Mouse (Mus musculus) forebrain, embryonic 13.5 days (tissue): Measurements from ENCODE around the gene Rad17. TPM values are rescaled to one million over a fixed set of nuclear protein-coding genes. Genes with fewer than 3 reads are reported as not detected.

Experiments
- ATAC-seq: fragments of 200-750 bp; cut with Nextera tagmentation; 2 replicates; pipeline ENCODE4 v1.8.0; 2017
- H3K27ac ChIP-seq: fragments of 300-500 bp; sonication (generic); 2 replicates; pipeline ENCODE4 v1.5.1; 2015; ENCODE audit warnings: inconsistent platforms, mild to moderate bottlenecking, moderate library complexity
- H3K27me3 ChIP-seq: fragments of 300-500 bp; sonication (generic); 2 replicates; pipeline ENCODE4 v1.6.1; 2015; ENCODE audit warnings: mild to moderate bottlenecking, inconsistent platforms
- H3K36me3 ChIP-seq: fragments of 300-500 bp; sonication (generic); 2 replicates; pipeline ENCODE4 v1.6.1; 2015; ENCODE audit warnings: mild to moderate bottlenecking, inconsistent platforms; ENCODE audit not compliant: poor library complexity, severe bottlenecking
- H3K4me1 ChIP-seq: fragments of 300-500 bp; sonication (generic); 2 replicates; pipeline ENCODE4 v1.6.1; 2015; ENCODE audit warnings: inconsistent platforms
- H3K4me2 ChIP-seq: fragments of 300-500 bp; sonication (generic); 2 replicates; pipeline ENCODE4 v1.6.1; 2015; ENCODE audit warnings: inconsistent platforms, mild to moderate bottlenecking, moderate library complexity
- H3K4me3 ChIP-seq: fragments of 300-500 bp; sonication (generic); 2 replicates; pipeline ENCODE4 v1.5.1; 2015; ENCODE audit warnings: mild to moderate bottlenecking, inconsistent platforms
- H3K9ac ChIP-seq: fragments of 300-500 bp; sonication (generic); 2 replicates; pipeline ENCODE4 v1.6.1; 2015; ENCODE audit warnings: mild to moderate bottlenecking, inconsistent platforms
- H3K9me3 ChIP-seq: fragments of 300-500 bp; sonication (generic); replicated peaks from 2 replicates; pipeline ENCODE4 v1.6.1; 2016; ENCODE audit warnings: inconsistent platforms
- WGBS: fragments of 180-500 bp; shearing (Covaris S2); methylation state at CpG from one replicate; pipeline ENCODE4 v1.1.7; 2015; 5-methylcytosine and 5-hydroxymethylcytosine counted together
- polyA plus RNA-seq: library from polyadenylated mRNA; unstranded; fragments of >200 nt; fragmentation: Nextera tagmentation; extraction: Ambion mirVana; gene quantifications from 2 replicates; pipeline ENCODE4 v1.2.1, GENCODE M21; 2015

Rad17 gene
- polyA plus RNA-seq, 1 experiment from 2014 or later, result 24.4 TPM

DNA sequence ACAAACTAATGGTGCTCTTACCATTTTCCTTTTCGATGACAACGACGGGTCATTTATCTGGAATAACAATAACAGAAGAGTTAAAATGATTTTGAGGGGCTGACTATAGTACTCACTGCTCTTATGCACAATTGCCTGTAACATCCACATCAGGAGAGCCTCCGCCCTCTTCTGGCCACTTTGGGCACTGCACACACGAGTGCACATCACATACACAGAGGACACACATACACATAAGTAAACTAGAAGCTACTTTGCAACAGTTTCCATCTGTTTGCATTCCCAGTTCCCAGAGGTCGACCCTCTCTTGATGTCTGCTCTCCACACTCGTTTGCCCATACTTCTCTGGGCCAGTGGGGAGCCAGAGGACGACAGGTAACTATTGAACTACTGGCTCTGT is 43.1 kb downstream of the Rad17 start:
- no peak overlapping the region for H3K27ac ChIP-seq
- H3K4me3 ChIP-seq, result no peak overlapping the region
- no peak for ATAC-seq
- H3K9ac ChIP-seq, result no peak overlapping the region
- 90% methylated on average over 8 of the region's 8 CpGs for WGBS
- no peaks in the 10 kb centered on the region for H3K4me1 ChIP-seq
- no peak overlapping the region for H3K4me2 ChIP-seq
- 0 out of 2 replicates have a peak, but pooled peaks cover 3% of the 10 kb centered on the region for H3K36me3 ChIP-seq
- no peaks in the 10 kb centered on the region for H3K9me3 ChIP-seq
- H3K27me3 ChIP-seq, result no peaks in the 10 kb centered on the region

- no peak for ATAC-seq
- 73% methylated on average over 1 of the region's 1 CpGs for WGBS
- no peak overlapping the region for H3K9ac ChIP-seq
- H3K9me3 ChIP-seq, result no peaks in the 10 kb centered on the region
- no peak overlapping the region for H3K4me2 ChIP-seq
- H3K36me3 ChIP-seq, result no peaks in the 10 kb centered on the region
- no peaks in the 10 kb centered on the region for H3K27me3 ChIP-seq
- H3K27ac ChIP-seq, result no peak overlapping the region
- no peak overlapping the region for H3K4me3 ChIP-seq
- H3K4me1 ChIP-seq, result no peaks in the 10 kb centered on the region
Observed at GRCm38 (mm10) chr13:100605845-100606244, 45.0 kb downstream of the Rad17 start.

DNA sequence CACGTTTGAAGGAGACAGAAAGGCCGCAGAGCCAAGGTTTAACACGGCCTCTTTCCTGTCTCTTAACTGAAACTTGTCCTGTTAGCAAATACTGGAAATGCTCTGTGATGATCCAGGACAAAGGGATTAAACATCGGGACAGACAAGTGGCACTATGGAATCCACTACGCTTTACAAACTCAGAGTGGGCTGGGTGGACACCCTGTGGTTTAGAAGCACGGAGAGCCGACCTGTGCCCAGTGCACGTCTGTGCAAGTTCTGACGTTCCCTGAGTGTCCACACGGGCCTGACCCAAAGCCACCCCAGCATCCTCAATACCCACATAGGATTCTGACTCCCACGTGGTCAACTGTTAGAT is 47.1 kb downstream of the Rad17 start:
- Histone ChIP-seq H3K4me2 (no peak overlapping the region), H3K27me3 (no peaks in the 10 kb centered on the region), H3K36me3 (no peaks in the 10 kb centered on the region), H3K27ac (no peak overlapping the region), H3K4me3 (no peak overlapping the region), H3K9me3 (no peaks in the 10 kb centered on the region), H3K9ac (no peak overlapping the region), H3K4me1 (no peaks in the 10 kb centered on the region)
- WGBS, result 92% methylated on average over 11 of the region's 11 CpGs
- no peak for ATAC-seq

DNA sequence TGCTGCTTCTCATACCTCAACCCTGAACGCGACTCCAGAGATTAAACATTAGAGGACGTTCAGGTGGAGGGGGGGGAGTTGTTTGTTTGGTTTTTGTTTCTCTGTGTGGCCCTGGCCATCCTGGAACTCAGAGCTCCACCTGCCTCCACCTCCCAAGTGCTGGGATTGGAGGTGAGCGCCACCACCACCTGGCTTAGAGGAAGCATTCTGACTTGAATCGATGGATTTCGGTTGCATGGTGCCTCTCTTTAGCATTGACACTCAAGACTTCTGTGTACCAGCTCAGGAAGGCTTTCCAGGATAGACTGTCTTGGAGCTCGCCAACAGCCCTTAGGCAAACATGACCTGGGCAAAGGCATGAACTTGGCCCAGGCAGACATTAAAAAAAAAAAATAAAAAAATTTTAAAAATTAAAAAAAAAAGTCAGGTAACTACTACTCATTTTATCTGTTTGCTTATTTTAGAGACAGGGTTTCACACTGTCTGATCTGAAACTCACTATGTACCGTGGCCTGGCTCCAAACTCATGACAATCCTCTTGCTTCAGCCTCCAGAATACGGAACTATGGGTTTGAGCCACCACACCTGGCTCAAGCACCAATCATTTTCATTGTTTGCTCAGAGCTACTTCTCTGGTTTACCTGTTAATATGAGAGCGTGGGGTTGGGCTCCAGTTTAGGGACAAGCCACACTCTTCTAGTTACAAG is 47.7 kb downstream of the Rad17 start:
- no peak overlapping the region for H3K27ac ChIP-seq
- no peaks in the 10 kb centered on the region for H3K36me3 ChIP-seq
- H3K4me2 ChIP-seq, result no peak overlapping the region
- H3K27me3 ChIP-seq, result no peaks in the 10 kb centered on the region
- no peaks in the 10 kb centered on the region for H3K9me3 ChIP-seq
- no peak for ATAC-seq
- no peaks in the 10 kb centered on the region for H3K4me1 ChIP-seq
- WGBS, result 89% methylated on average over 10 of the region's 10 CpGs
- H3K4me3 ChIP-seq, result no peak overlapping the region
- no peak overlapping the region for H3K9ac ChIP-seq

DNA sequence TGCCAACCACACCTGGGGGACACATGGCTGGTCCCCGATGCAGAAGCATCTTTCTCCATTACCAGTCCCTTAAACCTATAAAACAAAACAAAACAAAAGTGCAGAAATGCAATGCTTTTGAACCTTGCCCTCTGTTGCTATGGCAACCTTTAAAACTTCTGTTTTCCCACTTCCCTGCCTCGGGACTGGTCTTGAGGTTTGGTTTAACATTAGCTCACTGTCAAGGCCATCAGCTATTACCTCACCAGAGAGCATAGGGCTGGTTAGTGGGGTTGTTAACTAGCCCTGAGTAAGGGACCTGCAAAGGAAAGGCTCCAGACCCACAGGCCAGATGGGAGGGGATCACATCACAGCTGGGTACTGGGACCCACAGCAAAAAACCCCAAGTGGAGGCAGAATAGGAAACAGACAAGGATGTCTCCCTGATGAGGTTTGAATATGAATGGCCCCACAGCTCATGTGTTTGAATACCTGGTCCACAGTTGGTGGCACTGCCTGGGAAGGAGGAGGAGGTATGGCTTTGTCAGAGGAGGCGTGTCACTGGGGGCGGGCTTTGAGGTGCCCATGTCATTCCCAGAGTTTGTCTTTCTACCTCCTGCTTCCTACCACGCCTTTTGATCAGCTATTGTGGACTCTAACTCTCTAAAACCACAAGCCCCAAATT is 48.5 kb downstream of the Rad17 start:
- WGBS, result 63% methylated on average over 5 of the region's 5 CpGs
- H3K9ac ChIP-seq, result no peak overlapping the region
- H3K36me3 ChIP-seq, result no peaks in the 10 kb centered on the region
- H3K27ac ChIP-seq, result no peak overlapping the region
- no peak for ATAC-seq
- H3K4me2 ChIP-seq, result no peak overlapping the region
- no peaks in the 10 kb centered on the region for H3K4me1 ChIP-seq
- H3K4me3 ChIP-seq, result no peak overlapping the region
- H3K27me3 ChIP-seq, result no peaks in the 10 kb centered on the region
- H3K9me3 ChIP-seq, result no peaks in the 10 kb centered on the region

GRCm38 (mm10) chr13:100601034-100601433 is 49.8 kb downstream of the Rad17 start:
- ATAC-seq, result no peak
- H3K9me3 ChIP-seq, result no peaks in the 10 kb centered on the region
- no peak overlapping the region for H3K27ac ChIP-seq
- H3K36me3 ChIP-seq, result no peaks in the 10 kb centered on the region
- no peak overlapping the region for H3K4me3 ChIP-seq
- 76% methylated on average over 8 of the region's 8 CpGs for WGBS
- no peak overlapping the region for H3K4me2 ChIP-seq
- no peaks in the 10 kb centered on the region for H3K27me3 ChIP-seq
- H3K4me1 ChIP-seq, result no peaks in the 10 kb centered on the region
- no peak overlapping the region for H3K9ac ChIP-seq

DNA sequence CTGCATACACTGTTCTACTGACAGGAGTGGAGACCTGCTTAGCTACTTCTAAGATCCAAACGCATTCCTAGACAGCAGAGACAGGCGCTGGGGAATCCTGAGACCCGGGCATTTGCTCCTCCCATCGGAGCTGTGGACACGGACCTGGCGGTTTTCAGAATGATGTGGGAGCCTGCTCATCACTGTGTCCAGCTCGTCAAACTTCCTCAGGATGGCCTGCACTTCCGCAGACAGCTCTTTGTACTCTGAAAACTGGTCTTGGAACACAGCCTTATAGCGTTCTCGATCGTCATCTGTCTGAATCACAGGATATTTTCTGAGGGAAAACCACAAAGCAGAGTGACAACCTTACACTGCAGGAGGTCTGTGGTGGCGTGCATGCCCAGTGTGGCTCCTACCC is 50.5 kb downstream of the Rad17 start:
- H3K4me2 ChIP-seq, result no peak overlapping the region
- H3K27me3 ChIP-seq, result no peaks in the 10 kb centered on the region
- H3K9me3 ChIP-seq, result no peaks in the 10 kb centered on the region
- H3K4me3 ChIP-seq, result no peak overlapping the region
- H3K9ac ChIP-seq, result no peak overlapping the region
- H3K36me3 ChIP-seq, result no peaks in the 10 kb centered on the region
- no peak for ATAC-seq
- 83% methylated on average over 12 of the region's 12 CpGs for WGBS
- H3K4me1 ChIP-seq, result no peaks in the 10 kb centered on the region
- H3K27ac ChIP-seq, result no peak overlapping the region

GRCm38 (mm10) chr13:100597284-100597683 is 53.6 kb downstream of the Rad17 start:
- H3K4me1 ChIP-seq, result no peaks in the 10 kb centered on the region
- no peaks in the 10 kb centered on the region for H3K36me3 ChIP-seq
- WGBS, result 84% methylated on average over 9 of the region's 9 CpGs
- H3K4me3 ChIP-seq, result no peak overlapping the region
- no peak for ATAC-seq
- no peaks in the 10 kb centered on the region for H3K9me3 ChIP-seq
- no peak overlapping the region for H3K27ac ChIP-seq
- no peak overlapping the region for H3K4me2 ChIP-seq
- no peaks in the 10 kb centered on the region for H3K27me3 ChIP-seq
- no peak overlapping the region for H3K9ac ChIP-seq

- no peaks in the 10 kb centered on the region for H3K4me1 ChIP-seq
- no peak overlapping the region for H3K27ac ChIP-seq
- no peak overlapping the region for H3K4me2 ChIP-seq
- no peak for ATAC-seq
- H3K9ac ChIP-seq, result no peak overlapping the region
- 90% methylated on average over 3 of the region's 3 CpGs for WGBS
- H3K9me3 ChIP-seq, result no peaks in the 10 kb centered on the region
- no peak overlapping the region for H3K4me3 ChIP-seq
- no peaks in the 10 kb centered on the region for H3K36me3 ChIP-seq
- H3K27me3 ChIP-seq, result no peaks in the 10 kb centered on the region
Observed at GRCm38 (mm10) chr13:100595552-100595885, 55.3 kb downstream of the Rad17 start.

GRCm38 (mm10) chr13:100594838-100595551 is 55.9 kb downstream of the Rad17 start:
- Histone ChIP-seq H3K9me3 (no peaks in the 10 kb centered on the region), H3K4me2 (no peak overlapping the region), H3K27me3 (no peaks in the 10 kb centered on the region), H3K36me3 (no peaks in the 10 kb centered on the region), H3K4me1 (no peaks in the 10 kb centered on the region), H3K4me3 (no peak overlapping the region), H3K9ac (no peak overlapping the region), H3K27ac (no peak overlapping the region)
- ATAC-seq, result no peak
- 75% methylated on average over 5 of the region's 5 CpGs for WGBS

- Histone ChIP-seq H3K4me1 (no peaks in the 10 kb centered on the region), H3K9me3 (no peaks in the 10 kb centered on the region), H3K27me3 (no peaks in the 10 kb centered on the region), H3K27ac (no peak overlapping the region), H3K4me3 (no peak overlapping the region), H3K9ac (no peak overlapping the region), H3K4me2 (peak overlapping the region; percentile 28; the same call in 1 of the 2 replicates), H3K36me3 (no peaks in the 10 kb centered on the region)
- WGBS, result 58% methylated on average over 12 of the region's 17 CpGs
- peak; percentile 83 for ATAC-seq
Observed at GRCm38 (mm10) chr13:100594041-100594792, 56.6 kb downstream of the Rad17 start.

DNA sequence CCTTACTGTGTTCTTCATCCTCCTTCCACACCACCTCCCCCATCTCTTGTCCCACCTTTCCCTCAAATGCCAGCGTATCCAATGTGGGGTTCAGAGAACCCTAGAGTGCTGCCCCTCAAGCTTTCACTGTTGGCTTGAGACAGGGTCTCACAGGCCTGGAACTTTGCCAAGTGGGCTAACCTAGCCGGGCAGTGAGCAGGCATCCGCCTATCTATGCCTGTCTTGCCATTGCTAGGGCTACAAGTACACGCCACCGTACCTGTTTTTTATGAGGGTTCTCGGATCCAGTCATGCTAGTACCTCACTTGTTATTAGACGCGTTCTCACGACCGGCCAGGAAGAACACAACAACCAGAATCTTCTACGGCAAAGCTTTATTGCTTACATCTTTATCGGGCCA is 62.2 kb downstream of the Rad17 start:
- no peaks in the 10 kb centered on the region for H3K9me3 ChIP-seq
- H3K27ac ChIP-seq, result no peak overlapping the region
- H3K36me3 ChIP-seq, result no peaks in the 10 kb centered on the region
- no peak overlapping the region for H3K4me2 ChIP-seq
- no peaks in the 10 kb centered on the region for H3K27me3 ChIP-seq
- no peak for ATAC-seq
- WGBS, result 86% methylated on average over 12 of the region's 12 CpGs
- no peak overlapping the region for H3K9ac ChIP-seq
- no peak overlapping the region for H3K4me3 ChIP-seq
- no peaks in the 10 kb centered on the region for H3K4me1 ChIP-seq
